Mouse (Mus musculus) testis, adult 2 months (tissue): ENCODE data around the gene Oscar.

Source experiments
- CTCF ChIP-seq: fragments of 200-500 bp; IDR thresholded peaks from 2 replicates; pipeline ENCODE4 v1.5.1; 2012; ENCODE audit warnings: low read depth, mild to moderate bottlenecking, inconsistent platforms, low read length, moderate library complexity; ENCODE audit not compliant: control insufficient read depth, insufficient read depth, insufficient replicate concordance
- POLR2A ChIP-seq: fragments of 200-500 bp; IDR thresholded peaks from 2 replicates; pipeline ENCODE4 v1.6.1; 2012; ENCODE audit warnings: low read depth, mild to moderate bottlenecking, inconsistent platforms, low read length, moderate library complexity; ENCODE audit not compliant: control insufficient read depth

GRCm38 (mm10) chr7:3601119-3601518 lies 14.8 kb downstream of the Oscar start:
- TF ChIP-seq CTCF (no peak), POLR2A (no peak)
